Mouse (Mus musculus) right cerebral cortex, postnatal 36 days (tissue): ENCODE measurements around the gene Rin3.
"Not testable (repeated sequence)": the region's sequence is repeated elsewhere in the genome, so short reads cannot be mapped to it uniquely, and the experiment has no call there.

Source experiments
- DNase-seq, 2 experiments: peaks; one replicate each; pipeline ENCODE4 v3.0.0; 2022; ENCODE audit warnings: low spot score in 2 of 2, mixed read lengths in 1 of 2

Gene Rin3

GRCm38 (mm10) chr12:102282763-102283482, at the start of gene Rin3:
Gene Rin3 (plus strand): TSS chr12:102283048.
- DNase-seq, result no peak

- no peak for DNase-seq
Measured at GRCm38 (mm10) chr12:102235551-102235950, 47.3 kb upstream of the Rin3 start.

DNA sequence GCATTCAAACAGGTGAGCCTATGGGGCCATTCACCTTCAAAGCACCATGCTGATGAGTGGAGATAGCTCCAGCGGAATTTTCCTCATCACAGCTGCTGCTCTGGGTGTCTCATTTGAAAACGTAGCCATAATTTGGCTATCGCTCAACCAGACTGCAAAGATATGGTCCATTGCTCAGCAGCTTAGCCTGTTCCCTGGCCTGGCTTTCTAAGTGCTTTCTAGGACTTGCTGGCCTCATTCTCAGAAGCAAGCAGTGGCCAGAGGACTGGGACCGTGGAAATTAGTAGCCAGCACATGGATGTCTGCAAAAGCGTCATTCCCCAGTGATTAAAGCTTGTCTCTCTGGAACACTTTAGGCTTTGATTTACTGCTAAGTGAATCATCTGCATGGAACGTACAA, 46.5 kb upstream of the Rin3 start:
- DNase-seq, result no peak

- DNase-seq, result no peak
Measured at GRCm38 (mm10) chr12:102242076-102242722, 40.6 kb upstream of the Rin3 start.

GRCm38 (mm10) chr12:102243915-102244314, 38.9 kb upstream of the Rin3 start:
- DNase-seq, result no peak

DNA sequence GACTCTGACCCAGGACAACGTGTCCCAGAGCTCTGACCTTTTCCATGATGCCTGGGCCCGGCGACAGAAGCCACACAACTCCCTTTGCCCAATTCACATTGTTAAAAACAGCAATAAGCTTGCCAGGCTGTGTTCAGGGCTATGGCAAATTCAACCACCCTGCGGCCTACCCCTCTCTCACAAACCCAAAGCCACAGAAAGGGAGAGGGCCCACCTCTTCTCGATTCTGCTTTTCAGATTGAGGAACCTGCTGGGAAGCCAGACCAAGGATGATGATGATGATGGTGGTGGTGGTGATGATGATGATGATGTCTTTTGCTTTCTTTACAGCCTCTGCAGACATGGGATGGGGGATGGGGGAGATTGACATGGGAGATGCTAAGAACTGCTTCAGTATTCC, 36.6 kb upstream of the Rin3 start:
- DNase-seq, result no peak

GRCm38 (mm10) chr12:102248104-102248503, 34.7 kb upstream of the Rin3 start:
- DNase-seq, result peak; percentile 30 to 63

DNA sequence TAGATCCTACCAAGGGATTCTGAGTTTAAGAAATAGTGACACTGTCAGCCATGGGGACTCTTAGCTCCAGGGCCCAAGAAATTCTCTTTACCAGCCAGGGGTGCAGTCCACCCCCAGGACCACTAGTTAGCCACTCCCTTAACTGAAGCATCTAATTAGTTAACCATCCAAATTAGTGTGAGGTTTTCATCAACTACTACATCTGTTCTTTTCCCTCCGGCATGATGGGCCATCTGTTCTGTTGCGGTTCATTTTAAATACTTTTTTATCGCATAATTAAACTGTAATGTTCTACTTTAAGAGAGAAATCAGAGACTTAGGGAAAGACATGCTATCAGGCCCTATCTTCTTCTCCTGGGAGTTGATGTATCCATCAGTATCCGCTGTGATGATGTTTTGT, 32.5 kb upstream of the Rin3 start:
- no peak for DNase-seq

GRCm38 (mm10) chr12:102251070-102251469, 31.8 kb upstream of the Rin3 start:
- DNase-seq, result peak in 1 of 2 experiments; percentile 50

GRCm38 (mm10) chr12:102251985-102252384, 30.9 kb upstream of the Rin3 start:
- DNase-seq, result peak in 1 of 2 experiments; percentile 25

GRCm38 (mm10) chr12:102252525-102252924, 30.3 kb upstream of the Rin3 start:
- no peak for DNase-seq

DNA sequence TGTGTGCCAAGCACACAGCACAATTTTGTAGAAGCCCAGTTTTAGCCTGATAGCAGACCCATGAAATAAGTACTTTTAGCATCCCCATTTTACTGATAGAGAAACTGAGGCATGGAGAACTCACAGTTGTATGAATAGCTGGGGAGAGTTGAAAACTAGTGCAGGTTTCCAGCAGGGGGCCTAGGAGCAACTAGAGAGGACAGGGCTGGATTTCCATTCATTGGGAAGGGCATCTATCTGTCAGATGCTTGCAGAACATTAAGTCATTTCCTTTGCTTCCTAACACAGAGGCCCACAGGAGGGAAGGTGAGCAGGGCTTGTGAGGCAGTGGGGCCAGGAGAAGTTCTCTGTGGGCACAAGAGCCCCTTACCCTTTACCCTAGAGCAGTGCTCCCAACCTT, 27.8 kb upstream of the Rin3 start:
- no peak for DNase-seq

- DNase-seq, result no peak
Measured at GRCm38 (mm10) chr12:102258522-102259112, 24.2 kb upstream of the Rin3 start.

- no peak for DNase-seq
Measured at GRCm38 (mm10) chr12:102261933-102262396, 20.9 kb upstream of the Rin3 start.

- DNase-seq, result no peak
Measured at GRCm38 (mm10) chr12:102262809-102263208, 20.0 kb upstream of the Rin3 start.

DNA sequence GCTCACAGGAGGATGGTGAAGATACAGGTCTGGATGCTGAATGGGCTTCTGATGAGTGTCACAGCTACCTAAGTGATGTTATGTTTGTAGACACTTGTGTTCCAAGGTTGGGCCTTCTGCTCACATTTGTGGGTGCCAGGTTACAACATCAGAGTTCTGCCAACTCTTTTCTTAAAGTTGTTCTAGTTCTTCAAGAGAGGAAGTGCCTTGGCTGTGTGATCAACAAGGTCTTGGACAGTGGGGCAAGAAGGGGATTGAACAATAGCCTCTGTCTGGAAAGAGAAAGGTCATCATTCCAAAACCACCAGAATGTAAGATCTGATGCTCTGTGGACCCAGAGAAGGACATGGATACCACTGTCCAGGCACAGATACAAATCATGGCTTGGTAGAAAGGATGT, 19.6 kb upstream of the Rin3 start:
- no peak for DNase-seq

- no peak for DNase-seq
Measured at GRCm38 (mm10) chr12:102266433-102266832, 16.4 kb upstream of the Rin3 start.

GRCm38 (mm10) chr12:102269144-102269543, 13.7 kb upstream of the Rin3 start:
- no peak for DNase-seq

GRCm38 (mm10) chr12:102270776-102271405, 12.0 kb upstream of the Rin3 start:
- no peak for DNase-seq

GRCm38 (mm10) chr12:102271447-102271846, 11.4 kb upstream of the Rin3 start:
- DNase-seq, result no peak

GRCm38 (mm10) chr12:102275833-102276443, 6.9 kb upstream of the Rin3 start:
- DNase-seq, result no peak

- DNase-seq, result not testable (repeated sequence)
Measured at GRCm38 (mm10) chr12:102280290-102280689, 2.6 kb upstream of the Rin3 start.
